Mouse (Mus musculus): Measurements from ENCODE around the gene Ift88. TPM values are rescaled to one million over a fixed set of nuclear protein-coding genes. Genes with fewer than 3 reads are reported as not detected.
A peak's percentile ranks its signal among the peaks of the same experiment; 100 is the strongest.

Gene Ift88
- 5.7 and 6.0 TPM in 2 replicates for total RNA-seq (2014; fragmentation: Nextera tagmentation)
- total RNA-seq (2017), result 7.2 and 13.5 TPM in 2 replicates

DNA sequence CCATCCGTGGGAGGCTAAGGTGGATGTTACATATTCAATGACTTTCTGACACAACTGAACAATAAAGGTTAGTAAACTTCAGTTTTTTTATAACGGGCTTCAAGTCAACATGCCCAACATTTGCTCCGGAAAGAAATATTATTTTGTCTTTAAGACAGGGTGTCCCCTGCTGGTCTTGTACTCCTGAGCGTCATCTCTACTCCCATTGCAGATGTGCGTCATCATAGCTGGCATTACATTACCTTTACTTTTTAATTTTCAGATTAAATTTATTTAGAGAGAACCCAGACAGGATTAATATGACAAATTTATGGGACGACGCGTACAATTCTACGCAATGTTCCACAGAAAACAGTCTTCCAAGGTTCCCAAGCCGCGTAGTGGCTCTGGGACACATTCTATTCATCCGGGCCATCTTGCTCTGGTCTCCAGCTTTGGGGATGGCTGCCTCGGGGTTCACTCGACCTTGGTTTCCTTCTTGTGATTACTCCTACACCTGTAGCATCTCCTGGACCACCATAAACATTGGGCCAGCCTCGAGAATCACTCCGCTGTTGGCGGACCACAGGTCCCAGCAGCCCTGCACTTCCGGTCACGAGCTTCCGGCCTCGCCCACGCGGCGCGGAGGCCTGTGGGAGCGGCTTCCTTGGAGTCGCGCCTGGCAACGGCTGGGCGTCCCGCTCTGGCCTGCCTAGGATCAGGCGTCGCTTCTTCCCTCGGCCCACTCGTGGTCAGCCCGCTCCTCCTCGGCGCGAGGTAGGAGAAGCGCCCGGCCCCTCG lies at the start of gene Ift88:
Gene Ift88, plus strand, starts transcription at position 631 of the 780 bp plus-strand sequence.
- ATAC-seq (replicated peaks; ENCODE audit: low FRiP score, low TSS enrichment, poor library complexity, severe bottlenecking), result peak; percentile 97

DNA sequence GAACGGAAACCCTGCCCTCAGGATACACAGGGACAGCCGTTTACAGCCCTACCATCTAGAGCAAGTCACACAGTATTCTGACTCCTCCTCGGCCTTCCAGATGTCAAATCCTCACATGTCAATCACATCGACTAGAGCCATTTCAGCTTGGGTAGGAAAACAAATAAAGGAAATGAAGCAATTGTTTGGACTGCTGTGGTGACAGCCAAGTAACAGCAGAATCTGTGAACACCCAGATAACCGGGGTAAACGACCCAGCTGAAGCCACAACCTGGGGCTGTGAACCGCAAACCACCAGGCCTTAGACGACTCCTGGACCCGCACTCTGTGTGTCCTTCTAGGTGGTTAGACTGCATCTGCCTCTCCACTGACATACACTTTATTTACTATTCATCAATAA lies 48.7 kb upstream of the Ift88 start:
- ATAC-seq (replicated peaks; ENCODE audit: low FRiP score, low TSS enrichment, poor library complexity, severe bottlenecking), result no peak

DNA sequence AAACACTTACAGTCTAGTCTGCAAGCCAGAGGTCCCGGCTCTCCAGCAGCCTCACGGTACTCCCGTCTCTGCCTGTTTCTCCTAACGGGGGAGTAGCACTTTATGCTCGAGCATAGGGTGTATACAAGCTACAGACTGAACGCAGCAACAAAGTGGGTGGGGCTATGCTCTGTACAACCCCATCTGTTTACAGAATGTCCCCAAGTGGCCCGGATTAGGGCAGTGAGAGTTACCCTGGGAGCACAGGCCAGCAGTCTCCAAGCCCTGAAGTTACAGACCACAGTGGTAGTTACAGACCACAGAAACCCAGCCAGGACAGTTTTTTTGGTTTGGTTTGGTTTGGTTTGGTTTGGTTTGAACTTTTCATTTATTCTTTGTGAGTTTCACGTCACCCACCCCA lies 47.8 kb upstream of the Ift88 start:
- ATAC-seq (replicated peaks; ENCODE audit: low FRiP score, low TSS enrichment, poor library complexity, severe bottlenecking), result no peak

DNA sequence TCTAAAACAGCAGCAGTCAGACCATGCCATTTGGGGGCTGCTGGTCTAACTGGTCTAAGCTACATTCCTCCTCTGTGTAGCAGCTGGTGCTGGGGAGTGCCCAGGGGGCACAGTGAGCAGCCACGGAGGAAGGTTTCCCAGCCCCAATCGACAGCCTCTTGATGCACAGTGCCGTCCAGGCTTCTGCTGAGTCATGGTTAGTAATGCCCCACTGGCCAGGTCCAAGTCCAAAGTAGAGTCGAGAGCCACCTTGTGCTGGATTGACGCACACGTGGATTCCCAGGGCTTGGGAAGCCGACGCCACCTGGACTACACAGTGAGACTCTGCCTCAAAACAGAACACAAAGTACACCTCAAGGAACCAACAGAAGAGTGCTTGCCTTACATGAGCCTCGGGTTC lies 46.9 kb upstream of the Ift88 start:
- no peak for ATAC-seq (replicated peaks; ENCODE audit: low FRiP score, low TSS enrichment, poor library complexity, severe bottlenecking)

DNA sequence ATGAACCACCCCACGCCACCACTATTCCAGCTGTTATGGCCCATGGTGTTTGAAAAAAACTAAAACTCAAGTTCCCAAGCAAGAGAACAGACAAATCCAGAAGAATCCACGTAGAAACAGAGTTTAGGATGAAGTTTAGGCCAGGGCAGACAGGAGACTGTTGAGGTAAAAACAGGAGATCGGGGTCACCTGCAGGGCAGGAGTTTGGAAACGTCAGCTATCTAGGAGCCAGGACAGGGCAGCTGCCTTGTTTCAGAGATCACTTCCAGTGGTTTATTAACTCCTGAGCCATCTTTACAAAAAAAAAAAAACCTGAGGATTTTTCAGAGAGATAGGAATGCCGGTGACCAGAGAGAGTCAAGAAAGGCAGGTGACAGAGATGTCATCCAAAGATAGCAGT lies 46.3 kb upstream of the Ift88 start:
- ATAC-seq (replicated peaks; ENCODE audit: low FRiP score, low TSS enrichment, poor library complexity, severe bottlenecking), result no peak

DNA sequence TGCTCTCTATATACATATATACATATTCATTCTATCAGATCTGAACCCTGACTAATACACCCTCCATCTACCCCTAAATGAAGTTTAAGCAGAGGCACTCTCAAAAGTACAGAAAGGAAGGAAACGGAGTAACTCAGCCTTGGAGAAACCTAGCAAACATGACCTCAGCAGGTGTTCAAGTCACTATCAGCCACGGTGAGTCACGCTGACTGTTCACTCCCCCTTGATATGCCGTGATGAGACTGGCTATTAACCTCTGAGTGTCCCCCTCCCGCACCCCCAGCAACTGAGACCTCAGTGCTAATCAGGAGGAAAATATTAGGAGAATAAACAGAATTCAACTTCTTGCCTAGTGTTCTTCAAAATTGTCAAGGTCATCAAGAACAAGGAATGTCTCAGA lies 38.2 kb upstream of the Ift88 start:
- ATAC-seq (replicated peaks; ENCODE audit: low FRiP score, low TSS enrichment, poor library complexity, severe bottlenecking), result no peak

DNA sequence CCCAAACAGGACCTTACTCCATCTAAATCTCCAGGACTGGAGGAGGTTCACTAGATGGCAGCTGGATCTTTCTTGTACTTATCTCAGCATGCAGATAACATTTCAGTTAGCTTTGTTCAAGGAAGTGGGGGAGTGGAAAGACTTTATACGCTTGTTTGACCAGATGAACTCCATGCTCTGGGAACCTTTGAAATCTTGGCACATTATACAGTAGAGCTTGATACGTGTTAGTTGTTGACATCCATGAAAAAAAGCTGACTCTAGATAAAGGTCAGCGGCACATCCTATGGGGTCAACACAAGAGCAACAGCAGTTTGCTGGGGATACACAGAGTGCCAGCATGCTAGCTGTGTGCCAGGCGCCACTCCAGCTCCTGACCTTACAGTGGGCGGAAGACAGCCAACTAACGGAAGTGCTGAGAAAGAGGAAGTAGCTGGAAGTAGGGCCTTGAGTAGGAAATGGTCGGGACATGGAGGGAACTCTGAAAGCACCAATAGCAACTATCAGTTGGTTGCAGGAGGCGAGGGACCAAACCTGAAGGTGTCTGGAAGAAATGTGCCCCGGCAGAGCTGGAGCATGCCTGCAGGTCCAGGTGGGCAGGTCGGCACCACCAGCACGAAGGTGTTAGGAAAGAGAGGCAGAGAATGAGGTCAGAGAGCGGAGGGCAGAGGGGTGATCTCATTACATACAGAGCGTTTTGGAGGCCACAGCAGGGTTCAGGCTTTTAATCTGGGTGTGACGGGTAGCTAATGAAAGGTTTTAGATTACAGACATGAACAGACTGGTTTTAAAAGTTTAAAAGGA lies 36.9 kb upstream of the Ift88 start:
- ATAC-seq (replicated peaks; ENCODE audit: low FRiP score, low TSS enrichment, poor library complexity, severe bottlenecking), result peak; percentile 65

DNA sequence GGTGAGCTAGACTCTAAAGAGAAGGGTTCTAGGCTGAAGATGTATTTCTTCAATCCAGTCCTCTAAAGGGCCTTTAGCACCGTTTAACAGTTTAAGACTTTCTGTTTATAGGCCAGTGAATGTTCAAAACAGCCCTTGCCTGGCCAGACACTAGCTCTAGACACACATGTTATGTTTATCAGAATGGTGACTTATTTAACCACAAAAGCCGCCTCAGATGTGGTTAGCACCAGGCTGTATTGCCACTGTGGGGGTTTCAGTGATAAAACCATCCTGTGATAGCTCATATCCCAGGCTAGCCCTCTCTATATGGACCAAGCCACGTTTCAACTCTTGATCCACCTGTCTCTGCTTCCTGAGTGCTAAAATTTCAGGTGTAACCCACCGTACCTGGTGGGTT lies 32.2 kb upstream of the Ift88 start:
- 0 out of 2 replicates have a peak, but pooled peaks have one; percentile 32 for ATAC-seq (replicated peaks; ENCODE audit: low FRiP score, low TSS enrichment, poor library complexity, severe bottlenecking)

DNA sequence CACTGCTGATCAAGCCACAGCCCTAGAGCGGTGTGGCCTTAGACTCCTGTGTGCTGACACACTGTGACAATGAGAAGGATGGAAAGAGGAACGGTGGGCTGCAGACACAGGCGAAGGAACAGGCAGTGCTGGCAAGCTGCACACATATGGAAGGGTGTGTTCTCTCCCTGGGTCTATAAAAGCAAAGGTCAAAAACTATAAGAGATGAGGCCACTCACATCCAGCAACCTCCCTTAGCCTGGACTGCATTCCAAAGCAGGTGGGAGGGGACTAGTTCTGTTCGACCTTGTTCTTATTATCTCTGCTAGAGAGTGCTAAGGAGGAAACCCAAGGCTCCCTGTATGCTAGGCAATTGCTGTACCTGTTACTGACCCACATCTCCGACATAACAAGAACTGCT lies 31.6 kb upstream of the Ift88 start:
- ATAC-seq (replicated peaks; ENCODE audit: low FRiP score, low TSS enrichment, poor library complexity, severe bottlenecking), result no peak

DNA sequence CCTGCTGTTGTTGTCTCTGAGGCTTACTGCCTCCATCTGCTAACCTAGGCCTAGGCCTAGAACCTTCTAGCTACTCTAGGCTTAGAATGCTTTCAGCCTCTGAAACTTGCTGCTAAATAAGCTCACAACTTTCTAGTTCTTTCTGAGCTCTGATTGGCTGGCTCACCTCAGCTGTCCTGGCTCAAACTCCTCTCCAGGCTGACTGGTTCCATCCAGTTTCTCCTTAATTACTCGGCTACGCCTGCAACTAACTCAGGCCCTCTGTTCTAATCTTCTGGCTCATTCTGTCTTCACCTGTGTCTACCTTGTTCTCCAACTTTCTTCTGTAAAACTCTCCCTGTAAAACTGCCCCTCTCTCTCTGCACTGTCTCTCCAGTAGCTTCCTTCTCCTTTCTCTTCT lies 28.4 kb upstream of the Ift88 start:
- no peak for ATAC-seq (replicated peaks; ENCODE audit: low FRiP score, low TSS enrichment, poor library complexity, severe bottlenecking)

DNA sequence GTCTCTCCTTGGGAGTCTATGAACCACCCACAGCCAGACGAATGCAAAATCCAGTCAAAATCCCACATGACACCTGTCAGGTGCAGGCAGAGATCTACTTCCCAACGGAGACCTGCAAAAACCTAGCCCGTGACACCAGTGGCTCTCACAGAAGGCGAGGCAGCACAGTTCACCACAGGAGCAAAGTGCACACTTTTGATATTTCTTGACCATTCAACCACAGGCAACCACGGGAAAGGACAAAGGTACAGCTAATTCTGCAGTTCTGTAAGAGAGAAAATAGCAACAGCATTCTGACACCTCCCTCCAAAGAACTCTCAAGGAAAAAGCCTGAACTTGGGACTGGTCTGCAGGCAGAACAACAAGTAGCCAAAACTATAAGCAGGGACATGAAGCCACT lies 26.6 kb upstream of the Ift88 start:
- no peak for ATAC-seq (replicated peaks; ENCODE audit: low FRiP score, low TSS enrichment, poor library complexity, severe bottlenecking)

DNA sequence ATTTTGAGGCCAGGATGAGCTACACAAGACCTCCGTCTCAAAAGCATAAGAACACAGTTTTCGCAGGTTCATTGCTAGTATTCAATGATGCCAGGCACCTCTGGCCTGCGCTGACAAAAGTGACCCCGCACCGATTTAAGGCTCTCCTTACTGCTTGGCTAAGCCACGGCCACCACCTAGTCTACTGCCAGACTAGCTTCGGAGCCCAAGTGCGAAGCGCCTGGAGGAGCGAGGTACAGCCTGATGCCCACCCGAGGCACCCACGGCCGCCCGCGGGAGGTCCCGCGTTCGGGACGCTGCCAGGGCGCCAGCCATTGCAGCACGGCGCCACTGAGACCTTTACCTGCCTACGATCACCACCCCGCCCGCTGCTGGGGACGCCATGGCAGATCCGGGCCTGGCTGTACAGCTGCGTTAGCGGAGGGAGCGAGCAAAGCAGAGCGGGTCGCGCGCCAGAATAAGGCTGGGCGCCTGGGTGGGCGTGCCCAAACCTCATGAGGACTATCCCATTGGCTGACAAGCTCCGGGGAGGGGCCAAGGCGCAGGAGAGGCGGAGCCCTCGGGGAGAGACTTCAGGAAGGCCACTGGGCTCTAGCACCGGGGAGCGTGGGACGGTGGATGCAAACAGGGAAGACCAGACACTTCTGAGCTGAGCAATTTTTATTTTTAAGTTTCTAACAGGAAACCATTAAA lies 25.7 kb upstream of the Ift88 start, which contains the start of gene Cryl1:
Gene Cryl1, minus strand, starts transcription at position 465 of the 693 bp plus-strand sequence.
- ATAC-seq (replicated peaks; ENCODE audit: low FRiP score, low TSS enrichment, poor library complexity, severe bottlenecking), result peak; percentile 99

DNA sequence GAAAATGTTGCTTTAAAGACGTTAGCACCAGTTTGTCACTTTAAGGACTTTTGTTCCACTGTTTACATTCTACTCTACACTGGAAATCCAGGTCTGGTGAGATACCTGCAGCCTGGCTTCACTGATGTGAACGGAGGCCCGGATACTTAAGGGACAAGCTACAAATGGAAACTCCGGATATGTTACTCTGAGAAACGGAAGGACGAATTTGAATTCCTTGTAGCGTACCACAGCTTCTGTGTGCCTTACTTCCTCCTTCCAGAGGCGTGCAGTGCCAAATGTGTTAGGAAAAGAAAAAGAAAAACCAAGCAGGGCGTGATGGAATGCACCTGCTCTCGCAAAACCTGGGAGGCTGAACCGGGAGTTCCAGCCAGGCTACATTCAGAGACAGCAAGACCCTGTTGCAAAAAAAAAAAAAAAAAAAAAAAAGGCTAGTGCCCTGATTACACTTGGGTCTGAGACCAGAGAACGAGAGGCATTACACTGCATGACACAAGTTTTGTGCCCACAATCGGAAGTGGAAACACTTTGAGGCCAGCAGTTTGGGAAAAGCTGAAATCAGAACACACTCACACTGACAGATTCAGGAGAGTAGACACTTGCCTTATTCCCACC lies 24.9 kb upstream of the Ift88 start:
- ATAC-seq (replicated peaks; ENCODE audit: low FRiP score, low TSS enrichment, poor library complexity, severe bottlenecking), result 0 out of 2 replicates have a peak, but pooled peaks have one; percentile 18

DNA sequence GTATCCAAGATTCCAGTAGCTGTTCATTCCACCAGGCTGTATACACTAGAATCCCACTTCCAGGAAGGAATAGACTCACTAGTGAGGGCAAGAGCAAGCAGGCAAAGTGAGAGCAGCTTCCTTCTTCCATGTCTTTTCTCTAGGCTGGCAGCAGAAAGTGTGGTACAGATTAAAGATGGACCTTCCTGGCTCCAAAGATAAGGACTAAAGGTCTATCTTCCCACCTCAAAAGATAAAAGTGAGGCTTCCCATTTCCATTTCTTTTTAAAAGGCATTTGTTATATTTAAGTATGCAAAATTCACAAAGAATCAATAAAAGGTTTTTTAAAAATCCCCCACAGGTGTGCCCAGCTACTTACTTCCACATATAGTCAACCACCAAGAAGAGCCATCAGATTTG lies 21.0 kb upstream of the Ift88 start:
- no peak for ATAC-seq (replicated peaks; ENCODE audit: low FRiP score, low TSS enrichment, poor library complexity, severe bottlenecking)

DNA sequence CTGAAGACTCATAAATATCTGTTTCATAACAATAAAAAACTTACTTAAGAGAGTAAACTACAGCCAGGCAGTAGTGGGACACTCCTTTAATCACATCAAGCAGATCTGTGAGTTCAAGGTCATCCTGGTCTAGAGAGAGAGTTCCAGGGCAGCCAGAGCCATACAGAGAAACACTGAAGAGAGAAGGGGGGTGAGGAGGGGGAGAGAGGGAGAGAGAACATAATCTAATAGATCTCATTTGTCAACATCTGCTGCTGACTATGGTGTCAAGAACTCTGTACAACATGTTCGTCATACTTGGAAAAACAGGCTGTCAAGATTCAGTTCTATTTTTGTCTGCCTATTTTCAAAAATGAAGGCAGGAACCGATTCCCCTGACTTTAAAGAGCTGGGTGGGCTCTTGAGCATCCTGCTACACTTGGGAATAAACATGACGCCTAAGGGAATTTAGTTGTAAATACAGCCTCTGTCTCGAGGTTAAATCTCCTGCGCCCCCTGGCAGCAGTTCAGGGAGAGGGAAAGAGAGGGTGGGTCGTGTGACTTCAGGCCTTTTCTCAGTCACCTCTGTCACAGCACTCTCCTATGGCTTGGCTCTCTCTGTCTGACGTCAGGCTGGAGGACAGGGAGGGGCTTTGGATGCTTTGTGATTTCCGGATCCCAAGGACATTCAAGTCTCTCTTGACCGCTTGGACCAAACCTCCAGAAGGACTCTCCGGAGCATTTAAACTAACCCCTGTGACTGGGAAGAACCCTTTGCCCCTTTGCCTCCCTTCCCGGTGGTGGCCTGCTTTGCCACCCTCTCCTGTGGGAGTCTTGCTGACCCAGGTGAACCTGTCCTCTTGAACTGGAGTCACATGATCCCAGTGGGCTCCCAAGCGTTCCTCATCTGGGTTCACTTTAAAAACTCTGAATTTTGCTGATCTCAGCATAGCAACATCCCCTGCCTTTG lies 16.5 kb upstream of the Ift88 start:
- ATAC-seq (replicated peaks; ENCODE audit: low FRiP score, low TSS enrichment, poor library complexity, severe bottlenecking), result peak; percentile 65

DNA sequence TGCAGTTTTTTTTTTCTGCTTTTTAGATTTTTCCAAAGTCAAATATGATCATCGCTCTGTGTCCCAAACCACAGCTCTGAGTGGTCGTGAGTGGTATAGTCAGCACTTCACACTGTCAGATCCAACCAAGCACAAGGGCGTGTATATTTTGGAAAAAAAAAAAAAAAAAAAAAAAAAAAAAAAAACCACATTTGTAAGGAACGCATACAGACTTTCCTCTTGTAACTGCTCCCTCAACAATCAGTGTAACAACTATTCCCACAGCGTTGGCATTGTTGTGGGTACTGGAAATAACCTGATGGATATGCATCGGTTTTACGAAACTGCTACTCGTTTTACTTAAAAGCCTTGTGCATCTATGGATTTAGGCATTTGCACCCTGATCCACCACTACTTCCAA lies 15.8 kb upstream of the Ift88 start:
- no peak for ATAC-seq (replicated peaks; ENCODE audit: low FRiP score, low TSS enrichment, poor library complexity, severe bottlenecking)

DNA sequence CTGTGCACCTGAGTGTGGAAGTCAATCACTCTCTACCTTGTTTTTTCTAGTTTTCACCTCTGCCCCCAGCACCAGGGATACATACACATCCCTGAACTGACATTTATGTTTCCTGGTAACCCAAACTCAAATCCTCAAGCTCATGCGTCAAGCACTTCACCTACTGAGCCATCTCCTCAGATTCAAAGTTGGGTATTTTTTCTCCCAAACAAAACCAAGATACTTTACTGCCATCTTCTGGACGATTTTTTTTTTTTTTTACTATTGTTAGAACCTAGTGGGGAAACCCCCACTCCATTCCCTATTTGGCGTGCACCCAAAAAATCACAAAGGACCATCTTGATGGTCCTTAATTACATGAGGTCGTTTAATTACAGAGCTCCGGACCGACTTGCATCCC lies 14.8 kb upstream of the Ift88 start:
- ATAC-seq (replicated peaks; ENCODE audit: low FRiP score, low TSS enrichment, poor library complexity, severe bottlenecking), result no peak

DNA sequence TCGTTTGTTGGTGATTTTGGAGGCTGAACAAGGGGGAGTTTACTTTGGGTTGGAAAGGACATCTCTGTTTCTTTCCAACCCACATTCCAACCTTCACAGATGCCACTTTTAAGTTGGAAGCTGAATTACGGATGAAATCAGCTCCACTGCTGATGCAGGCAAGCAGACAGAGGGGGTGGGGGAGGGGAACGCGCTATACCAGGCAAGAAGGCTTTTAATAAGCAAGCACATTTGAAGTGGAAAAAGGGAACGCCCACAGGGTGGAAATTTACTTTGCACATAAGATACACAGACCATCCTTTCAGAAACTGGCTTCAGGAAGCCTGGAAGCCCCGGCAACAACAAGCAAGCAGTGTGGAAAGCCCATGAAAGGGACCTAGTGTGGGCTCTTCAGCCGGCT lies 11.7 kb upstream of the Ift88 start:
- no peak for ATAC-seq (replicated peaks; ENCODE audit: low FRiP score, low TSS enrichment, poor library complexity, severe bottlenecking)

DNA sequence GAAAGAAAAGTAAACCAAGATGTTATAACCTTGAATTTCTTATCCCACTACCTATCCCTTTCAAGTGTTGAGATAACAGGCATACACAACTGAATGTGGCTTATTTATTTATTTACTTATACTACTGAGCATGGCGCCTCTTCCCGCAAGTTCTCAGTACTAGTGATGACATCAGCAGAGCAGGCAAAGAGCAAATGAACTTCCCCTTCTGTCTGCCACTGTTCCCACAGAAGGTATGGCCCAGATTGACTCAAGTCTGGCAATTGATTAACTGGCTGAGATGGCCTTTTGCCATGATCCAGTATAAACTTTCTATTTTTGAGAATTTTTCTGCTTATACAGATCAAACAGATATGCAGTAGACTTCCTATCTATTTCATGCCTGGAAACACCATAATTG lies 6.7 kb upstream of the Ift88 start:
- no peak for ATAC-seq (replicated peaks; ENCODE audit: low FRiP score, low TSS enrichment, poor library complexity, severe bottlenecking)

Data from megakaryocyte-erythroid progenitor cell, adult 5-6 weeks (primary cell).